29 mouse cellular contexts compared by ENCODE assay signal in genomic region chrX:96121912-96122311, GRCm38 (mm10). TPM values are rescaled to one million over a fixed set of nuclear protein-coding genes. Genes with fewer than 3 reads are reported as not detected.
DNase-seq lines count a peak whose midpoint lies in the region; ATAC-seq and TF ChIP-seq lines count a peak whose summit lies in the region.
"Had no signal": no experiment of that assay in that cellular context is flagged by ENCODE, and none has a peak within 500 bp of the region (broad histone marks: within the 10 kb centered on the region; RNA-seq: fewer than 3 reads in every experiment).

No protein-coding gene starts in this region.

- no peak overlapping the region for H3K4me3 ChIP-seq in brown adipose tissue, adult 24 weeks (ENCODE audit: insufficient read depth, low read depth, low read length)
- H3K4me3 ChIP-seq in myocyte, result no peak overlapping the region
- H3K4me3 ChIP-seq in forebrain, embryonic 16.5 days (replicated peaks; ENCODE audit: low read length), result no peak overlapping the region
- H3K4me3 ChIP-seq in limb, embryonic 10.5 days, result no peak overlapping the region
- H3K4me3 ChIP-seq: forebrain, embryonic 10.5 days; forebrain, embryonic 15.5 days; hindbrain, embryonic 12.5 days; intestine, embryonic 15.5 days; liver, embryonic 13.5 days; midbrain, embryonic 12.5 days; neural tube, embryonic 13.5 days; stomach, embryonic 15.5 days had no signal

- no peak overlapping the region for H3K9ac ChIP-seq in forebrain, embryonic 16.5 days (replicated peaks; ENCODE audit: low read depth, low read length)
- H3K9ac ChIP-seq: forebrain, embryonic 15.5 days; hindbrain, embryonic 12.5 days; intestine, embryonic 15.5 days; liver, embryonic 13.5 days; midbrain, embryonic 12.5 days; neural tube, embryonic 13.5 days; stomach, embryonic 15.5 days had no signal

- peaks cover 12% of the 10 kb centered on the region for H3K36me3 ChIP-seq in myocyte (ENCODE audit: control insufficient read depth, insufficient read depth)
- H3K36me3 ChIP-seq in forebrain, embryonic 16.5 days (ENCODE audit: control insufficient read depth, insufficient read depth), result no peaks in the 10 kb centered on the region
- H3K36me3 ChIP-seq in limb, embryonic 10.5 days, result no peaks in the 10 kb centered on the region
- H3K36me3 ChIP-seq: forebrain, embryonic 10.5 days; forebrain, embryonic 15.5 days; hindbrain, embryonic 12.5 days; intestine, embryonic 15.5 days; midbrain, embryonic 12.5 days; neural tube, embryonic 13.5 days; stomach, embryonic 15.5 days had no signal

- ATAC-seq in forebrain, embryonic 16.5 days, result no peak
- ATAC-seq: forebrain, embryonic 15.5 days; hindbrain, postnatal 0 days; intestine, embryonic 15.5 days had no signal

- TF ChIP-seq POLR2A in myocyte (IDR thresholded peaks at IDR 0.05; ENCODE audit: insufficient read length, low read depth), result peak; percentile 27

- peak overlapping the region; percentile 59 for H3K4me2 ChIP-seq in myocyte (ENCODE audit: low read depth)
- no peak overlapping the region for H3K4me2 ChIP-seq in forebrain, embryonic 16.5 days (ENCODE audit: low read length)
- H3K4me2 ChIP-seq: forebrain, embryonic 15.5 days; hindbrain, embryonic 12.5 days; intestine, embryonic 15.5 days; liver, embryonic 13.5 days; midbrain, embryonic 12.5 days; neural tube, embryonic 13.5 days; stomach, embryonic 15.5 days had no signal

- peak; percentile 10 for DNase-seq in adrenal gland, postnatal 14 days
- DNase-seq in adrenal gland, adult 2 months, result no peak
- DNase-seq in Muller cell, postnatal 12 days (ENCODE audit: inconsistent ontology term), result peak; percentile 96
- DNase-seq in cerebellum, postnatal 4 days (ENCODE audit: low spot score in 2 of 2), result no peak
- DNase-seq in limb, embryonic 10.5 days (ENCODE audit: low spot score), result no peak
- DNase-seq: adrenal gland, postnatal 25 days; B cell, adult 2 months; cerebellum, adult 2 months; cerebellum, postnatal 14 days; gastrocnemius, postnatal 10 days; heart, postnatal 36 days; kidney, adult 8-10 months; kidney, postnatal 4 days; liver, embryonic 13.5 days; lung, adult 18-20 months; lung, postnatal 14 days had no signal

- peaks cover 87% of the 10 kb centered on the region for H3K79me2 ChIP-seq in myocyte (ENCODE audit: control insufficient read depth, insufficient read depth)

- peaks cover 14% of the 10 kb centered on the region for H3K4me1 ChIP-seq in brown adipose tissue, adult 24 weeks (ENCODE audit: control insufficient read depth, insufficient read depth, insufficient read length, low read length)
- no peaks in the 10 kb centered on the region for H3K4me1 ChIP-seq in forebrain, embryonic 16.5 days (replicated peaks; ENCODE audit: control insufficient read depth, insufficient read depth, low read length)
- no peaks in the 10 kb centered on the region for H3K4me1 ChIP-seq in limb, embryonic 10.5 days
- H3K4me1 ChIP-seq: forebrain, embryonic 10.5 days; forebrain, embryonic 15.5 days; hindbrain, embryonic 12.5 days; intestine, embryonic 15.5 days; midbrain, embryonic 12.5 days; neural tube, embryonic 13.5 days; stomach, embryonic 15.5 days had no signal

- H3ac ChIP-seq in myocyte (ENCODE audit: control insufficient read depth, insufficient read length), result no peak overlapping the region

- peak overlapping the region; percentile 13; the same call in 1 of the 2 replicates for H3K27ac ChIP-seq in brown adipose tissue, adult 24 weeks (replicated peaks; ENCODE audit: low read depth, low read length)
- H3K27ac ChIP-seq in forebrain, embryonic 16.5 days (ENCODE audit: low read length), result no peak overlapping the region
- no peak overlapping the region for H3K27ac ChIP-seq in limb, embryonic 10.5 days
- H3K27ac ChIP-seq: forebrain, embryonic 10.5 days; forebrain, embryonic 15.5 days; hindbrain, embryonic 12.5 days; hindbrain, postnatal 0 days; intestine, embryonic 15.5 days; kidney, postnatal 0 days; liver, embryonic 13.5 days; midbrain, embryonic 12.5 days; neural tube, embryonic 13.5 days; stomach, embryonic 15.5 days had no signal

- H3K9me3 ChIP-seq in forebrain, embryonic 16.5 days (ENCODE audit: control insufficient read depth, low read length), result no peaks in the 10 kb centered on the region
- no peaks in the 10 kb centered on the region for H3K9me3 ChIP-seq in limb, embryonic 10.5 days (replicated peaks)
- H3K9me3 ChIP-seq: forebrain, embryonic 10.5 days; forebrain, embryonic 15.5 days; G1E; hindbrain, embryonic 12.5 days; intestine, embryonic 15.5 days; liver, embryonic 13.5 days; midbrain, embryonic 12.5 days; neural tube, embryonic 13.5 days; stomach, embryonic 15.5 days had no signal

- no peaks in the 10 kb centered on the region for H3K27me3 ChIP-seq in myocyte (ENCODE audit: control insufficient read depth, insufficient read depth, insufficient read length)
- no peaks in the 10 kb centered on the region for H3K27me3 ChIP-seq in forebrain, embryonic 16.5 days (replicated peaks; ENCODE audit: control insufficient read depth, insufficient read depth, low read length)
- peaks cover 26% of the 10 kb centered on the region; the same call in 1 of the 2 replicates for H3K27me3 ChIP-seq in limb, embryonic 10.5 days (ENCODE audit: low read depth, poor library complexity, severe bottlenecking)
- H3K27me3 ChIP-seq: forebrain, embryonic 15.5 days; hindbrain, embryonic 12.5 days; intestine, embryonic 15.5 days; liver, embryonic 13.5 days; midbrain, embryonic 12.5 days; neural tube, embryonic 13.5 days; stomach, embryonic 15.5 days had no signal

- 83% methylated on average over 1 of the region's 1 CpGs for WGBS in forebrain, embryonic 16.5 days
- 84% methylated on average over 1 of the region's 1 CpGs for WGBS in limb, embryonic 10.5 days

TF ChIP-seq in myocyte, 11 proteins besides CTCF, POLR2A, EP300 and RAD21:
- TF ChIP-seq MAX (IDR thresholded peaks at IDR 0.05; ENCODE audit: low read depth), result no peak
- TF ChIP-seq TCF3 (IDR thresholded peaks at IDR 0.05; ENCODE audit: insufficient read length, low read depth), result no peak
- TF ChIP-seq E2F4 (IDR thresholded peaks at IDR 0.05; ENCODE audit: insufficient read depth), result no peak
- TF ChIP-seq CEBPB (IDR thresholded peaks at IDR 0.05; ENCODE audit: insufficient read depth, poor library complexity, severe bottlenecking), result peak; percentile 54; the same call in 1 of the 2 replicates
- peak; percentile 40 for TF ChIP-seq TCF12 (IDR thresholded peaks at IDR 0.05; ENCODE audit: insufficient read depth, poor library complexity, severe bottlenecking)
- TF ChIP-seq USF1 (IDR thresholded peaks at IDR 0.05; ENCODE audit: low read depth), result no peak
- TF ChIP-seq POLR2AphosphoS2 (IDR thresholded peaks at IDR 0.05; ENCODE audit: insufficient read length, low read depth), result peak; percentile 46
- peak; percentile 79 for TF ChIP-seq SRF (IDR thresholded peaks at IDR 0.05; ENCODE audit: control insufficient read depth, insufficient read length, low read depth)
- TF ChIP-seq MYOD1 (IDR thresholded peaks at IDR 0.05; ENCODE audit: control insufficient read depth in 1 of 3, insufficient read length in 2 of 3, low read depth in 2 of 3), result peak in 1 of 3 experiments; percentile 48
- TF ChIP-seq MYOG (IDR thresholded peaks at IDR 0.05; ENCODE audit: control insufficient read depth in 1 of 3, insufficient read depth in 1 of 3, insufficient read length in 2 of 3, low read depth in 2 of 3), result no peak
- TF ChIP-seq REST (IDR thresholded peaks at IDR 0.05; ENCODE audit: insufficient read depth, insufficient read length), result no peak
TF ChIP-seq in myocyte: peak in this region for 5.

RNA-seq across cellular contexts. Expression of gene Msn, which starts 26.1 kb away (rescaled TPM):
- 147 and 191 TPM in 2 replicates for total RNA-seq in adrenal gland, postnatal 14 days (2021)
- 100 to 1,000 TPM; 137 to 173 TPM for total RNA-seq in adrenal gland, adult 2 months (2021)
- polyA plus RNA-seq in adrenal gland, adult 2 months (2012; rRNA removed), result 66.0 and 73.9 TPM in 2 replicates
- 82.7 and 102 TPM in 2 replicates for polyA plus RNA-seq in brown adipose tissue, adult 24 weeks (2012; ENCODE audit: insufficient read depth, insufficient read length, missing spikeins)
- 254 TPM for polyA plus RNA-seq in myocyte (2012; fragmentation: generic; extraction: Trizol)
- 37.9 and 47.5 TPM in 2 replicates for polyA plus RNA-seq in forebrain, embryonic 16.5 days (2015; fragmentation: Nextera tagmentation; extraction: Ambion mirVana)
- 98.5 and 100 TPM in 2 replicates for polyA plus RNA-seq in limb, embryonic 10.5 days (2016; fragmentation: Nextera tagmentation; extraction: Ambion mirVana)

Comparison
In these comparisons a context has a peak if more than half of its experiments do, and no peak if none do; other contexts are left out.
1. DNase-seq: peak in adrenal gland, postnatal 14 days (single experiment) and Muller cell, postnatal 12 days (single experiment); none in adrenal gland, adult 2 months (single experiment), cerebellum, postnatal 4 days (0 of 2) and limb, embryonic 10.5 days (single experiment).